Mouse (Mus musculus) adrenal gland, postnatal 36 days (tissue): ENCODE measurements around the gene Slc25a4. TPM values are rescaled to one million over a fixed set of nuclear protein-coding genes. Genes with fewer than 3 reads are reported as not detected.
"Not testable (repeated sequence)": the region's sequence is repeated elsewhere in the genome, so short reads cannot be mapped to it uniquely, and the experiment has no call there.

Experiments used
- DNase-seq, 2 experiments: peaks; one replicate each; pipeline ENCODE4 v3.0.0; 2021; ENCODE audit warnings: mixed read lengths in 1 of 2
- long read RNA-seq, 2 experiments: library from polyadenylated mRNA; stranded (forward); transcript quantifications; one replicate each; pipeline ENCODE4 v2.0.0; 2021; ENCODE audit warnings: borderline sequencing depth in 2 of 2
- total RNA-seq, 2 experiments: library from RNA; stranded (reverse); gene quantifications; 2 replicates each; pipeline ENCODE4 v1.2.3; 2021

The Slc25a4 gene
- total RNA-seq, result 100 to 1,000 TPM; 173 to 193 TPM
- long read RNA-seq, experiment 1, transcript Slc25a4-201 (4 exons, 1,925 nt), result major isoform, 654 of 772 reads
- long read RNA-seq, experiment 1, partial matches to known transcripts, result 7 of 772 reads
- long read RNA-seq, experiment 1, other reads (novel, unspliced or antisense), result 111 of 772 reads
- long read RNA-seq, experiment 2, transcript Slc25a4-201 (4 exons, 1,925 nt), result major isoform, 224 of 274 reads
- long read RNA-seq, experiment 2, partial matches to known transcripts, result 48 of 274 reads
- long read RNA-seq, experiment 2, other reads (novel, unspliced or antisense), result 2 of 274 reads

- DNase-seq, result peak; percentile 98 to 99
Observed at GRCm38 (mm10) chr8:46210404-46211315, at the start of gene Slc25a4. TSS of gene Slc25a4 (minus strand) at chr8:46211284.

GRCm38 (mm10) chr8:46257921-46258682 lies 47.0 kb upstream of the Slc25a4 start:
- no peak for DNase-seq

GRCm38 (mm10) chr8:46252456-46252855 lies 41.4 kb upstream of the Slc25a4 start:
- peak; percentile 11 to 28 for DNase-seq

- no peak for DNase-seq
Observed at GRCm38 (mm10) chr8:46251561-46251960, 40.5 kb upstream of the Slc25a4 start.

- DNase-seq, result peak; percentile 41 to 47
Observed at GRCm38 (mm10) chr8:46246346-46246745, 35.3 kb upstream of the Slc25a4 start.

- no peak for DNase-seq
Observed at GRCm38 (mm10) chr8:46242946-46243345, 31.9 kb upstream of the Slc25a4 start.

GRCm38 (mm10) chr8:46241568-46242374 lies 30.7 kb upstream of the Slc25a4 start:
- DNase-seq, result peak; percentile 77 to 82

GRCm38 (mm10) chr8:46236441-46237223 lies 25.5 kb upstream of the Slc25a4 start:
- DNase-seq, result peak in 1 of 2 experiments; percentile 29

GRCm38 (mm10) chr8:46234736-46235135 lies 23.7 kb upstream of the Slc25a4 start:
- no peak for DNase-seq

GRCm38 (mm10) chr8:46232798-46233197 lies 21.7 kb upstream of the Slc25a4 start:
- DNase-seq, result no peak

- not testable (repeated sequence) for DNase-seq
Observed at GRCm38 (mm10) chr8:46231968-46232367, 20.9 kb upstream of the Slc25a4 start.

- no peak for DNase-seq
Observed at GRCm38 (mm10) chr8:46226622-46227021, 15.5 kb upstream of the Slc25a4 start.

GRCm38 (mm10) chr8:46225501-46225900 lies 14.4 kb upstream of the Slc25a4 start:
- DNase-seq, result no peak

GRCm38 (mm10) chr8:46220566-46220965 lies 9.5 kb upstream of the Slc25a4 start:
- DNase-seq, result no peak

GRCm38 (mm10) chr8:46216838-46217237 lies 5.8 kb upstream of the Slc25a4 start:
- peak; percentile 66 to 78 for DNase-seq

GRCm38 (mm10) chr8:46213971-46214480 lies 2.9 kb upstream of the Slc25a4 start:
- no peak for DNase-seq

GRCm38 (mm10) chr8:46212194-46212593 lies 1.1 kb upstream of the Slc25a4 start:
- no peak for DNase-seq

GRCm38 (mm10) chr8:46211611-46212071 lies 557 bp upstream of the Slc25a4 start:
- DNase-seq, result no peak

- DNase-seq, result no peak
Observed at GRCm38 (mm10) chr8:46209057-46209456, 2.0 kb downstream of the Slc25a4 start.

- peak; percentile 17 to 32 for DNase-seq
Observed at GRCm38 (mm10) chr8:46208354-46208753, 2.7 kb downstream of the Slc25a4 start.
